Mouse (Mus musculus) spleen, adult 18-20 months (tissue): ENCODE data around the gene Snrnp70.

Experiments used
- DNase-seq, 2 experiments: peaks; one replicate each; pipeline ENCODE4 v3.0.0; 2022; ENCODE audit warnings: mixed read lengths in 2 of 2

Gene Snrnp70

GRCm38 (mm10) chr7:45395578-45396336 is at the start of gene Snrnp70:
Gene Snrnp70 (minus strand): TSS chr7:45395742.
- peak; percentile 99 to 100 for DNase-seq

GRCm38 (mm10) chr7:45443526-45444420 is 48.2 kb upstream of the Snrnp70 start:
- DNase-seq: no peak

GRCm38 (mm10) chr7:45437521-45438276 is 42.2 kb upstream of the Snrnp70 start, which contains the start of gene Ruvbl2:
Gene Ruvbl2 (minus strand): TSS chr7:45438096.
- no peak for DNase-seq

GRCm38 (mm10) chr7:45437046-45437445 is 41.5 kb upstream of the Snrnp70 start:
- DNase-seq: no peak

- DNase-seq: no peak
These were observed 40.9 kb upstream of the Snrnp70 start for GRCm38 (mm10) chr7:45436444-45436843.

GRCm38 (mm10) chr7:45435038-45435437 is 39.5 kb upstream of the Snrnp70 start:
- no peak for DNase-seq

- peak; percentile 100 for DNase-seq
These were observed 38.9 kb upstream of the Snrnp70 start, which contains the start of gene Gys1 for GRCm38 (mm10) chr7:45434203-45435015. Gene Gys1 (plus strand): TSS chr7:45434844.

- no peak for DNase-seq
These were observed 38.3 kb upstream of the Snrnp70 start for GRCm38 (mm10) chr7:45433835-45434202.

GRCm38 (mm10) chr7:45426556-45426955 is 31.0 kb upstream of the Snrnp70 start:
- DNase-seq: no peak

- no peak for DNase-seq
These were observed 25.7 kb upstream of the Snrnp70 start for GRCm38 (mm10) chr7:45421194-45421593.

GRCm38 (mm10) chr7:45420615-45420919 is 25.0 kb upstream of the Snrnp70 start, which contains the start of gene Lhb:
Gene Lhb (plus strand): TSS chr7:45420820.
- no peak for DNase-seq

- no peak for DNase-seq
These were observed 24.5 kb upstream of the Snrnp70 start for GRCm38 (mm10) chr7:45419859-45420614.

- DNase-seq: no peak
These were observed 22.5 kb upstream of the Snrnp70 start for GRCm38 (mm10) chr7:45417962-45418492.

GRCm38 (mm10) chr7:45415636-45416035 is 20.1 kb upstream of the Snrnp70 start:
- no peak for DNase-seq

- DNase-seq: no peak
These were observed 19.2 kb upstream of the Snrnp70 start for GRCm38 (mm10) chr7:45414740-45415224.

GRCm38 (mm10) chr7:45413864-45414739 is 18.6 kb upstream of the Snrnp70 start:
- no peak for DNase-seq

GRCm38 (mm10) chr7:45413113-45413863 is 17.7 kb upstream of the Snrnp70 start, which contains the start of gene Ntf5:
Gene Ntf5 (plus strand): TSS chr7:45413695.
- DNase-seq: no peak

GRCm38 (mm10) chr7:45412421-45412820 is 16.9 kb upstream of the Snrnp70 start:
- DNase-seq: no peak
